Mouse (Mus musculus) frontal cortex, postnatal 14 days (tissue): ENCODE results near the gene Ap2a1.
A peak's percentile ranks its signal among the peaks of the same experiment; 100 is the strongest.

Experiments used
- DNase-seq, 2 experiments: peaks; one replicate each; pipeline ENCODE4 v3.0.0; 2022; ENCODE audit warnings: low spot score in 2 of 2

The Ap2a1 gene

DNA sequence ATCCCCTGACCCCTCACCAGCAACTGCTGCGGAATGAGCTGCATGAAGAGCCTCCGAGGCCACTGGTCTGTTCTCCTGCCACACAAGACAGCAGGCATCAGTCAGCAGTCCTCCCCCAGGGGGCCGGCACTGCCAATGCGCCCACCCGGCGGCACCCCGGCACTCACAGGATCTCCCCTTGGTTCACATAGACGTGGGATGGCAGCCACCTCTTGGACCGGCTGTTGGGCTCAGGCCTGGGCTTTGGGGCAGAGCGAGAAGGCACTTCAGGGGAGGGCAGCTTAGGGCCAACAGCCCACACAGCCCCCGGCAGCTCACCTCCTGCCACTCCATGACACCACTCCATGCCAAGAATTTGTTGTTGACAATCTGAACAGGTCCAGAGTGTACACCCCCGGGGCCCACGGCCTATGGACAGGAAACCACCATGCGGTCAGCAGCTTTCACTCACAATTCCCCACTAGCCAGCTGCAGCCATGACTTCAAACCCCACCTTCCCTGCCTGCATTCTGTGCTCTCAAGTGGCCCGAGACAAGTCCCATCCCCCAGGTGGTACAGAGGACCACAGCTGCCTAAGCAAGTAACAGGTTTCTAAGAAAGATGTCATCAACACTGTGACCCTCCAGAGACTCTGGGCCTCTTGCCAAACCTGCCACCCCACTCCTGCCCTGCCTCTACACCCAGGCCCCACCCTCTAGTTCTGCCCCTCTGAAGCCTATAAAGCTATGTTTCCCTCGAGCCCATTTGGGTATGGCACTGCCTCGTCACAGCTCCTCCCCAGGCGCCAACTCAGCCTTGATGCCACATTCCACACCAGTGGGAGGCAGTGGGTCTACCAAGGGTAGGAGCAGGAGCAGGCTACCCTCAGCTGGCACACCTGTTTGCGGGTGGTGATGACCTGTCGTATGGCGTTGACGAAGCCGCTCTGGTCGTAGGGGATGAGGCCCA lies 64.4 kb downstream of the Ap2a1 start:
- no peak for DNase-seq

DNA sequence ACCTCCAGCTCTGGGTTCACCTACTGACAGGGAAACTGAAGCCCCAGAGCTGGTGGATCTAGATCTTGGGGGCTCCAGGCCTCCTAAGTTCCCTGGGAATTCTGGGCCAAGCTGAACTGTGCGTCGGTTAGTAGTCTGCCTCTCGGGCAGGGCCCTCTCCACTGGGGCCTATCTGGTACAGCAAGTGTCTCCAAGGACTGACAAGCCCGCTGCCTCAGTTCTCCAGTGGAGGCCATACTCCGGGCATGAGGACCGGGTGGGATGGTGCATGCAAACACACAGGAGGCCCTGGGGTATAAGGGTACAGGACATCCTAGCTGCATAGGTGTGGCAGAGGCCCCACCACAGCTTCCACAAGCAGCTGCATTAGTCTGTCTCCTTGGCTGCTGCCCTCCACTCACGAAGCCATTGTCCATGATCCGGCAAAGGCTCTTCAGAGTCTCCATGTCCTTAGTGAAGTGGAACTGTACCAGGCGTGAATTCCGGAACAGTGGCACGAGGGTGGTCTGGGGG lies 65.3 kb downstream of the Ap2a1 start:
- no peak for DNase-seq

DNA sequence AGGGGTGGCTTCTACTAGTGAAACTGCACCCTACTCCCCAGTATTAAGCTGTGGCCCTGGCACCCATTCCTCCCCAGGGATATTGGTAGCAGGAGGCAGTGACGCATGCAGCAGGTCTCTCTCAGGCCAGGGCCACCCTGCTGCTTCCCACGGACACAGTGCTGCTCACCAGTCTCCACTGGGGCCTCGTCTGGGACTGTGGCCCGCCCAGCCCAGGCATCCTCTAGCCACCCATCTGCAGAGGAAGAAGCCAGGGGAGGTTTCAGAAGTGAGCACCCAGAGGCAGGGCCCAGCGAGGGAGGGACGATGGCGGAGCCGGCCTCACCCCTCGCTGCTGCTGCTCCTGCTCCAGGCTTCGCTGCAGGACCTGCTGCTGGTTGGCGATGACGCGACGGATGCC lies 66.1 kb downstream of the Ap2a1 start:
- no peak for DNase-seq

DNA sequence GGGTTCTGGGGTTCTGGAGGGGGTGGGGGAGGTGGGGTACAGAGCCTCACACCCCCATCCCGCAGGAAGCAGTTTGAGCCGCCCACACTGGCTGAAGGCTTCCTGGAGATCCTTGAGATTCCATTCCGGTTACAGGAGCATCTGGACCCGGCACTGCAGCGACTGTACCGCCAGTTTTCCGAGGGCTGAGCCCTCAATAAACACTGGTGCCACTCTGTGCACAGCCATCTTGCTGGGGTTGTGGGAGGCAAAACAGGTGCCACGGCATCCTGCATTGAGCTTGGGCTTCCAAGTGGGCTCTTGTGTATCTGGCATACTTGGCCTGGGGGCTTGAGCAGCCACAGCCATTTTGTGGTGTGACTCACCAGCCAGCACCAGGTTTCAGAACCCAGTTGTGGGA lies 66.9 kb downstream of the Ap2a1 start:
- DNase-seq: no peak

DNA sequence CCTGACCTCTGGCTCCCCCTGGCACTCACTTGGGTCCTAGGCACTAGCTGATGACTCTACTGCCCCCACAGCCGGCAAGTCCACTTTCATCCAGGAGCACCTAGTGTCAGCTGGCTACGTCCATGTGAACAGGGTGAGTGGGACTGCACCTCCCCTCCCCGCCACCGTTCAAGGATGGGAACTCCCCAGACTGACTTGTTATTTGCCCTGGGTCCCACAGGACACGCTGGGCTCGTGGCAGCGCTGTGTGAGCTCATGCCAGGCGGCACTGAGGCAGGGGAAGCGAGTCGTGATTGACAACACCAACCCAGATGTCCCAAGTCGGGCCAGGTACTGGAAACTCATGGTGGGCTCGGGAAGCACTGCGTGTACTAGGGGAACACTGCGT lies 67.9 kb downstream of the Ap2a1 start:
- DNase-seq: no peak

DNA sequence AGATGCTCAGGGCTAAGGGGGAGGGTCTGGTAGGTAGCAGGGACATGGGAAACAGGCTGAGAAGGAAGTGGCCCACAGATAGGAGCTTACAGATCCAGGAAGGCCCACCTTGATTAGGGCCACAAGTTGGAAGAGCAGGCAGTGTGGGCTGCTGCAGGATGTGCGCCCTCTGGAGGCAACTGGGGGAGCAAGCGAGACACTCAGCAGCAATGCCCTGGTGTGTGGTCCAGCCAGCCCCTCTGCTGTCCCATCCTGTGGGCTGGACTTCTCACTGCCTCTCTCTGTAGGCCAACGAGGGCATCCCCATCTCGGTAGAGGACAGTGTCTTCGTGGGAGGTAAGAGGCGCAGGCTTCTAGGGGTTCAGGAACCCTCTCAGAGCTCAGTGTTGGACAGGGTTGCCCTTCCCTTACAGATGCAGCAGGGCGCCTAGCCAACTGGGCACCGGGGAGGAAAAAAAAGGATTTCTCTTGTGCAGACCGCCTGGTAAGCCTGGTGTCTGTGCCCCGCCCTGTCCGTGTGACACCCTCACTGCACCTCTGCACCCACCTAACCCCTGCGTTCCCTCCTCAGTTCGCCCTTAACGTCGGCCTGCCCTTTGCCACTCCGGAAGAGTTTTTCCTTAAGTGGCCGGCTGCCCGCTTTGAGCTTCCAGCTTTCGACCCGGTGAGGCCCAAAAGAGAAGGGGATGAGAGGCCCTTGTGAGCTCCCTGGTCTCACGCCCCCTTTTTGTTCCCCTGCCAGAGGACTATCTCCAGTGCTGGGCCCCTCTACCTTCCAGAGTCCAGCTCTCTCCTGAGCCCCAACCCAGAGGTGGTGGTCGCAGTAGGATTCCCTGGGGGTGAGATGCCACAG lies 68.5 kb downstream of the Ap2a1 start:
- peak in 1 of 2 experiments; percentile 58 for DNase-seq

DNA sequence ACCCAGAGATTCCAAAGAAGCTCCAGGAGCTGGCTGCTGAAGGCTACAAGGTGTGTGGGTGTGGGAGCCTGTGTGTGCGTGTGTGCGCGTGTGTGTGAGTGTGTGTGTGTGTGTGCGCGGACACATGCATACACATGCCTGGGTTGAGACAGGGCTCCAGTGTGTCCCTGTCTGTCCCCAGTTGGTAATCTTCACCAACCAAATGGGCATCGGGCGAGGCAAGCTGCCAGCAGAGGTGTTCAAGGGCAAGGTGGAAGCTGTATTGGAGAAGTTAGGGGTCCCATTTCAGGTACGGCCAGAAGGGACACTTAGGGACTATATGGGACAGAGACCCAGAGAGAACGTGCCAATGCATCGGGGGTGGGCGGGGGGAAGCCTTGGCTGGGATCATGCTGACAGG lies 69.4 kb downstream of the Ap2a1 start:
- no peak for DNase-seq

DNA sequence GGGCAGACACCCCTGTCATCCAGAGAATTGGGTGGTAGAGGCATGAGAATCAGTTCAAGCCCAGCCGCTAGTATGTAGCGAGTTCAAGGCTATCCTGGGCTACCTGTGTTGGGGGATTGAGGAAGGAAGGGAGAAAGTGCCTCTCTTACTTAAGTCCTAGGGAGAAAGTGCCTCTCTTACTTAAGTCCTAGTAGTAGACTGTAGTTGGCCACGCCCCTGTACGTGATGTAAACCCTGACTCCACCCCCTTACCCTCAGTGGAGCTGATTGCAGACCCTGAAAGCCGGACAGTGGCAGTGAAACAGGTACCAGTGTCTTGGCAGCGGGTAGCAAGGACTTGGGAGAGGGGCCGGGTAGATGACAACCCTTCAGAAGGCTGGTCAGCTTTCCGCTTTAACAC lies 71.4 kb downstream of the Ap2a1 start:
- DNase-seq: no peak

DNA sequence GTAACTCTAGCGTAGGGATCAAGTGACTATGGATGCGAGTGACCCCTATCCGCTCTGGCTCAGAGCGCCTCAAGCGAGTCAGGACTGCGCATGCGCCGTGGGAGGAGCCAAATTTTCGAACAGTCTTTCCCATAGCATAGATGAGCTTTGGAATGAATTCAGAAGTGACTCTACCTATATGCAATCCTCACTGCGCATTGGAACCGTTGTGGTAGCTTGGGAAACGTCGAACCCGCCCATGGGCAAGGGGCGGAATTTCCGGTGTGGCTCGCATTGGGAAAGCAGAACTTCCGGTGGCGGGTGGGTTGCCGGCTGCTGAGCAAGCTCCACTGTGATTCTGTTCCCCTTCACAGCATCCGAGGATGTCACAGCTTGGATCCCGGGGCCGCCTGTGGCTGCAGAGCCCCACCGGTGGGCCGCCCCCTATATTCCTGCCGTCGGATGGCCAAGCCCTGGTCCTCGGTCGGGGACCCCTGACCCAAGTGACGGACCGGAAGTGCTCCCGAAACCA lies 72.2 kb downstream of the Ap2a1 start, which contains the start of gene Pnkp:
Gene Pnkp (plus strand): TSS at position 98 of the 511 bp plus-strand sequence.
- DNase-seq: peak; percentile 88 to 91

DNA sequence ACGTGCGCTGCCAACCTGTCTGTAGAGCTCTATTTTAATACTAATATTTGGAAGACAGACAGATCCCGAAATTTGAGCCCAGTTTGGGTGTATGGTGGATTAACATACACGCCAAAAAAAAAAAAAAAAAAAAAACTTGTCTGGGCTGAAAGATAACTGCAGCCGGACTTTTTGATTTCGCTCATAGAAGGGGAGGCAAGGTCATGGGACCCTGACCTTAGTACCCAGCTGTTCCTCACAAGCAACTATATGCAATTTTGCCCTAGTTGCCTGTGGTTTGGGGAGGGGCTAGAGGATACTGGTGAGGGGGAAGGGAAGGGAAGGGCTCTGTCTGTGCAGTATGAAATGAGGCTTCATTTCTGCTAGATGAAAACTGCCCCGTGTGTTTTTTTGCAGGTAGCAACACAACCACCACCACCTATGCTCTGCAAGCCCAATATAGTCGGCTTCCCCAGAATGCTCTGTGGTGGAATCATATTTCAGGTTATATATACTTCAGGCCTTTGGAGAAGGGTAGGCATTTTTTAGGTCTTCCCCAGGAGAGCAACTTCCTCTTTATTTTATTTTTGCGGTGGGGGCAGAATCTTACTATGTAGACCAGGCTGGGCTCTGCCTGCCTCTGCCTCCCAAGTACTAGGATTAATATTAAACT lies 72.9 kb downstream of the Ap2a1 start:
- DNase-seq: no peak

DNA sequence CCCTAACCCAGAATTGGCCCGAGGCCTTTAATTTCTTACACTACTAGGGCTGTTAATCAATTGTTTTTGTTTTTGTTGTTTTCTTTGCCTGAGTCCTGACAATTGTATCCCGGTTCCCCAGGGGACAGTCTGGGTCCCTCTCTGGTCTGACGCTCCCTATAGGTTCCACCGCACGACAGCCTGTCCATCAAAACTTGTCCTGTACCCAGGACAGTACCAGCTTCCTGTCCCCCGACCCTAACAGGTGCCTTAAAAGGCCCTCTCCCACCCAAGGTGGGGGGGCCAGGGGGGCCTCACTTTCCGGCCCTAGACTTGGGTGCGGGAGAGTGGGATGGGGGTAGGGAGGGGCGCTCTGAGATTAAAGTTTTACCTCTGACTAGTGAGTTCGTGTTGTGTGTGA lies 74.3 kb downstream of the Ap2a1 start:
- DNase-seq: no peak

DNA sequence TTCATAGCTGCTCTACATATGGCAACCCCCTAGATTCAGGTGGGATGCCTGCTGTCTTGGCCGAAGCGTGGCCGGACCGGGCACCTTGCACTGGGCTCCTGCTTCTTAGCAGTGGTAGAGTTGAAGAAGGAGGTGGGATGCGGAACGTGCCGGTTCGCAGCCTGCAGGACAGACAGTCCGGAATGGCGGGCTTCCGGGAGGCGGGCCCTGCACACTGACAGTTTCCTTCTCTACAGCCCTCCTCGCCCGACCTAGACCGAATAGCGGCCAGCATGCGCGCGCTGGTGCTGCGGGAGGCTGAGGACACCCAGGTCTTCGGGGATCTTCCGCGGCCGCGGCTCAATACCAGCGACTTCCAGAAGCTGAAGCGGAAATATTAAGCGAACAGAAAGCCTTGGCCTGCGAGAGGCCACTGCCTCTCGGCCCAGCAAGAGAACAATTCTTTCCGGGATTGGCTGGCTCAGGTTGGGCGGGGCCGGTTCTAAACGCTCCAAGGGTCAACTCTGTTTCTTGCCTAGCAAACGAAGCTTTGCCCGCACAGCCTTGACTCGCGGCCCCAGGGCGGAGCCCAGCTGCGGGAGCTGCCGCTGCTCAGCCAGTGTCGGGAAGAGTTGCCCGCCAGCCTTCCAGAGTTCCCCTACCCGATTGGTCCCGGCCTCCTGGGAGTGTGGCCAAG lies 74.8 kb downstream of the Ap2a1 start:
- peak in 1 of 2 experiments; percentile 67 for DNase-seq

DNA sequence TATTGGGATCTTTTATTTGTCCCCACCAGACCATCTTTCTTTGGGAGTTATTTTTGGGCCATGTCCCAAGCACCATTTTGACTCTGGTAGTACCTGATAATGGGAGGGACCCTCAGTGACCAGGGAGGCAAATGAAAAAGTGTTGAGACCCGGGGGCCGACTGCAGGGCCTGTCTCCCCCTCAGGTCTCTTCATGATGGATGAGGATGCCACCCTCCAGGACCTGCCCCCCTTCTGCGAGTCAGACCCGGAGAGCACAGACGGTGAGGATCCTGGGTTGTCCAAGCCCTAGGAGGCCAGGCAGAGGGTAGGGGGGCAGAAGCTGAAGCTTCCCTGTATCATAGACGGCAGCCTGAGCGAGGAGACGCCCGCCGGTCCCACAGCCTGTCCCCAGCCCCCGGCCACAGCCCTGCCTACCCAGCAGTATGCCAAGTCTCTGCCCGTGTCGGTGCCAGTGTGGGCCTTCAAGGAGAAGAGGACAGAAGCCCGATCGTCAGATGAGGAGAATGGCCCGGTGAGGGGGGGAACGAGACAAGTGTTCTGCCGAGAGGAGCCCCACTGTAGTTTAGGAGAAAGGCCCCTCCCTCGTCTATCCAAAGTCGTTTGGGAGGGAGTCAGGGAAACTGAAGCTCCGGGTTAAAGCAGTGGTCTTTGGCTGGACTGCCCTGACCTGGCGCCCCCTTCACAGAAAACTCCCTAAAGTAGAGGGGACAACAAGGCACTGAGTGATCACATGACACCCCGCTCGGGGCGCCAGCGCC lies 75.5 kb downstream of the Ap2a1 start:
- no peak for DNase-seq

DNA sequence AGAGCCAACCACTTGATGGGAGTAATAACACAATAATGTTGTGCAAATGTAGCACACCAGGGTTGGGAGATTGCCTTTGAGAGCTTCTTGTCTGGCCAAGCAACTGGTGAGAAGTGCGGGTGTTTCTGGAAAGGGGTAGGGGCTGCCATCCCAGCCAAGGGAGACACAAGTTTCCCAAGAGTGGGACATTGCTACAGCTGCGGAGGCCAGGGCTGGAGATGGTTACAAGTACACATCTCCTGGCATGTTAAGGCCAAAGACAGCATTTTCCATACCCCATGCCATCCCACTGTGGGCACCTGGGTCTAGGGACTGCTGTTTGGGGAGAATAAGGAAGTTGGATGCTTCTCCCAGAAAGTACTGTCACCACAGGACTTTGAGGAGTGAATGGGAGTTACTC lies 76.2 kb downstream of the Ap2a1 start:
- DNase-seq: no peak

DNA sequence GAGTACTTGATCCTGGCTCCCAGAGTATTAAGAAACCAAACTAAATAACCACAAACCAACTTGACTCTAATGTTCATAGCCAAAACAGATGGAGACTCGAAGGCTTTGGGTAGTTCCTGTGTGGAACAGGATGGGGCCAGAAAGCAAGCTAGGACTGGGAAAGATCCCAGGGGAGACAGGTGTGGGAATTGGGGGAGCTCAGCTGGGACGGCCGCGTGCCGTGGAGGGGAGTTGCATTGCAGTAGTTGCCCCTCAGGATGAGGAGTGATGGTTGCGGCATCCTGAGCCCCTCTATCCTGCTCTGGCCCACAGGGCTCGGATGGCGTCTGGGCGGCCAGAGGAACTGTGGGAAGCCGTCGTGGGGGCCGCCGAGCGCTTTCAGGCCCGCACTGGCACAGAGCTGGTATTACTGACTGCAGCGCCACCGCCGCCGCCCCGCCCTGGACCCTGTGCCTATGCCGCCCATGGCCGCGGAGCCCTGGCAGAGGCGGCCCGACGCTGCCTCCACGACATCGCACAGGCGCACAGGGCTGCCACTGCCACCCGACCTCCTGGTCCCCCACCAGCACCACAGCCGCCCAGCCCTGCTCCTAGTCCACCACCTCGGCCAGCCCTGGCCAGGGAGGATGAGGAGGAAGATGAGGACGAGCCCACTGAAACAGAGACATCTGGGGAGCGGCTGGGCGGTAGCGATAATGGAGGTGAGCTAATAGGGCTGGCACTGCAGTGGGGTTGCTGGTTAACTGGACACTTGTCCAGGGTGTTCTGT lies 76.9 kb downstream of the Ap2a1 start:
- no peak for DNase-seq

DNA sequence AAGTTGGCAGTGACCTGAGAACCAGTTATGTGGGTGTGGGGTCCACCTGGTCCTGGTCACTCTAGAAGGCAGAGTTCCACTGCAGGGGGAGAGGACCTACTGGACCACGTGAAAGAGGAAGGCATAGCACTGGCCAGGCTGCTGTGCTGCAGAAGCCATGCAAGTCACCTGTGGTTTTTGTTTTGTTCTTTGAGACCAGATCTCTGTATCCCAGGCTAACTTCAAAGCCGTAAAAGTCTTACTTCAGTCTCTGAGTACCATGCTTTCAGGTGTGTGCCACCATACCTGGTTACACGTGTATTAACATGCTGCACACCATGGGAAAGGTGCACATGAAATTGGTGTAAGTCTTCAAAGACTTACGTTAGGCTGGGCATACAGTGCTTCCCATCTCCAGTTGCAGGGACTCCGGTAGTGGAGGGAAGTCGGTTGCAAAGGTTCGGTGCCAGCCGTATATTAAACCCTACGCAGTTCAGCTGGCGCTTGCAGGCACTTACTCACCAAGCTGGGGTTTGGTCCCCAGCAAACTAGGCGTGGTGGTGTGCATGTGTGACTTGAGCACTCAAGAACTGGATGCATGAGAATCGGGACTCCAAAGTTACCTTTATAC lies 77.6 kb downstream of the Ap2a1 start:
- DNase-seq: no peak

DNA sequence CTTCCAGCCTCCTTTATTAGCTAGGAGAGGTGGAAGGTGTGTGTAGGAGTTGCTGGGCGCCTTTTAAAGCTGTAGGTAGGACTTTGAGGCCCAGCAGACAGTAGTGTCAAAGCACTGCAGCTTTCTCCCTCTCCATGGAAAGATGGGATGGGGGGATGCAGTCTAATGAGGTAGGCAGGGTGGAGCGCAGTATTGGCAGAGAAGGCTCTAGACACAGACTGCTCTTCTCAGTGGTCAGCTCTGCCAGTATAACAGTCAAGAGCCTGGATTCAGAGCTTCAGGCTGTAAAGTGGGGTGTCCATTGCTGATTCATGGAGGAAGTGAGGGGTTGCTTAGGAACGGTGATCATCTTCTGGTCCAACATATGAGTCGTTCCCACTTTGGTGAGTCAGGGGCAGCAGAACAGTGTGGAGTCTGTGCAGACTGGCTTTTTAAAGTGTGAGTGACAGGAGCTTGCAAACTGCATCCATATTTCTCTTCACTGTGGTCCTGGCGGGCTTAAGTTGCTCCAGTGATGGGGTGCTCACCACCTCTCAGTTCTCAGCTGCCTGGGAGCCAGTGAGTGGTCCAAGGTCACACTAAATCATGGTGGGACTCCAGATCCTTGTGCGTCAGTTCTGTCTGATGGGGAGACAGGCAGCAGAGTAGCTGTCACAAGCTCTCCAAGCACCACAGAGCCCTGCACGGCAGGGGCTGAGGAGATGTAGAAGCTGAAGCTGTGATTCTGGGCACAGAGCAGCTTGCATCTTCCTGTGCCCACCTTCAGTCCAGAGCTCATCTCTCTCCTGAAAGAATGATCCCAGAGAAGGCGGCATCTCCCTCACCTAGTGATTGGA lies 78.3 kb downstream of the Ap2a1 start:
- DNase-seq: no peak
